Mouse (Mus musculus) small intestine, adult 2 months (tissue): ENCODE measurements at regions not wholly inside any gene's neighbourhood (a gene's known extent, or its start where the extent isn't known, plus 50 kb on each side); places are given as distances from the start of the nearest gene placed in this dataset.

Experiments
- H3K27ac ChIP-seq: fragments of 200-500 bp; 2 replicates; pipeline ENCODE4 v1.5.1; 2012; ENCODE audit warnings: low read depth, low read length, control low read depth, inconsistent platforms; ENCODE audit not compliant: insufficient read depth
- H3K27me3 ChIP-seq: fragments of 200-500 bp; 2 replicates; pipeline ENCODE4 v1.6.1; 2012; ENCODE audit warnings: mild to moderate bottlenecking, moderate library complexity, low read length, inconsistent platforms; ENCODE audit not compliant: control insufficient read depth, insufficient read depth
- H3K36me3 ChIP-seq: fragments of 200-500 bp; 2 replicates; pipeline ENCODE4 v1.6.1; 2012; ENCODE audit warnings: mild to moderate bottlenecking, low read length, control low read depth, inconsistent platforms; ENCODE audit not compliant: control insufficient read depth, insufficient read depth
- H3K4me1 ChIP-seq: fragments of 200-500 bp; 2 replicates; pipeline ENCODE4 v1.6.1; 2012; ENCODE audit warnings: low read length, inconsistent platforms, mixed read lengths; ENCODE audit not compliant: control insufficient read depth, insufficient read depth, insufficient read length
- H3K4me3 ChIP-seq: fragments of 200-500 bp; 2 replicates; pipeline ENCODE4 v1.5.1; 2012; ENCODE audit warnings: low read depth, mild to moderate bottlenecking, control low read depth, inconsistent platforms, low read length, moderate library complexity
- CTCF ChIP-seq: fragments of 200-500 bp; IDR thresholded peaks from 2 replicates; pipeline ENCODE4 v1.5.1; 2012; ENCODE audit warnings: low read depth, mild to moderate bottlenecking, control low read depth, inconsistent platforms, low read length, moderate library complexity, mixed read lengths; ENCODE audit not compliant: insufficient replicate concordance, insufficient read length; ENCODE audit errors: extremely low read depth
- POLR2A ChIP-seq: fragments of 200-500 bp; IDR thresholded peaks from 2 replicates; pipeline ENCODE4 v1.6.1; 2012; ENCODE audit warnings: low read depth, mild to moderate bottlenecking, control low read depth, inconsistent platforms, low read length, moderate library complexity
- WGBS: fragments of 180-500 bp; shearing (Covaris S2); methylation state at CpG from one replicate; pipeline ENCODE4 v1.1.7; 2018; 5-methylcytosine and 5-hydroxymethylcytosine counted together

- Histone ChIP-seq H3K4me1 (no peaks in the 10 kb centered on the region), H3K27ac (no peak overlapping the region), H3K36me3 (no peaks in the 10 kb centered on the region), H3K27me3 (no peaks in the 10 kb centered on the region), H3K4me3 (no peak overlapping the region)
- TF ChIP-seq CTCF (no peak), POLR2A (no peak)
- 62% methylated on average over 5 of the region's 5 CpGs for WGBS
Measured at GRCm38 (mm10) chr1:137617513-137617912, 558.0 kb downstream of the Ptprc start.

- H3K27ac ChIP-seq = no peak overlapping the region
- no peaks in the 10 kb centered on the region for H3K27me3 ChIP-seq
- H3K36me3 ChIP-seq = no peaks in the 10 kb centered on the region
- H3K4me1 ChIP-seq = no peaks in the 10 kb centered on the region
- TF ChIP-seq CTCF = no peak
- TF ChIP-seq POLR2A = no peak
- 85% methylated on average over 1 of the region's 1 CpGs for WGBS
- H3K4me3 ChIP-seq = no peak overlapping the region
Measured at GRCm38 (mm10) chr1:137606716-137607115, 568.8 kb downstream of the Ptprc start.

GRCm38 (mm10) chr1:137605890-137606663 lies 569.4 kb downstream of the Ptprc start:
- TF ChIP-seq CTCF (no peak), POLR2A (no peak)
- 71% methylated on average over 11 of the region's 11 CpGs for WGBS
- no peak overlapping the region for H3K27ac ChIP-seq
- H3K4me3 ChIP-seq = no peak overlapping the region
- H3K4me1 ChIP-seq = no peaks in the 10 kb centered on the region
- no peaks in the 10 kb centered on the region for H3K36me3 ChIP-seq
- H3K27me3 ChIP-seq = no peaks in the 10 kb centered on the region

GRCm38 (mm10) chr1:137593732-137594131 lies 581.8 kb downstream of the Ptprc start:
- TF ChIP-seq CTCF = no peak
- no peak for TF ChIP-seq POLR2A
- Histone ChIP-seq H3K27ac (no peak overlapping the region), H3K4me1 (no peaks in the 10 kb centered on the region), H3K27me3 (no peaks in the 10 kb centered on the region), H3K36me3 (no peaks in the 10 kb centered on the region), H3K4me3 (no peak overlapping the region)
- 74% methylated on average over 7 of the region's 7 CpGs for WGBS

- TF ChIP-seq POLR2A = no peak
- no peak for TF ChIP-seq CTCF
- Histone ChIP-seq H3K36me3 (no peaks in the 10 kb centered on the region), H3K27me3 (no peaks in the 10 kb centered on the region), H3K4me3 (no peak overlapping the region), H3K27ac (no peak overlapping the region), H3K4me1 (no peaks in the 10 kb centered on the region)
- WGBS = 70% methylated on average over 2 of the region's 2 CpGs
Measured at GRCm38 (mm10) chr1:137591891-137592290, 583.6 kb downstream of the Ptprc start.

GRCm38 (mm10) chr1:137591295-137591694 lies 584.2 kb downstream of the Ptprc start:
- WGBS = 63% methylated on average over 3 of the region's 3 CpGs
- TF ChIP-seq CTCF (no peak), POLR2A (no peak)
- no peaks in the 10 kb centered on the region for H3K36me3 ChIP-seq
- H3K27me3 ChIP-seq = no peaks in the 10 kb centered on the region
- H3K4me3 ChIP-seq = no peak overlapping the region
- H3K4me1 ChIP-seq = no peaks in the 10 kb centered on the region
- no peak overlapping the region for H3K27ac ChIP-seq

GRCm38 (mm10) chr1:137588304-137589300 lies 586.9 kb downstream of the Ptprc start:
- no peak overlapping the region for H3K4me3 ChIP-seq
- no peaks in the 10 kb centered on the region for H3K36me3 ChIP-seq
- H3K4me1 ChIP-seq = no peaks in the 10 kb centered on the region
- TF ChIP-seq CTCF (no peak), POLR2A (no peak)
- WGBS = 78% methylated on average over 6 of the region's 6 CpGs
- H3K27ac ChIP-seq = no peak overlapping the region
- H3K27me3 ChIP-seq = no peaks in the 10 kb centered on the region
